11 mouse cellular contexts compared by ENCODE assay signal in the genomic region with DNA sequence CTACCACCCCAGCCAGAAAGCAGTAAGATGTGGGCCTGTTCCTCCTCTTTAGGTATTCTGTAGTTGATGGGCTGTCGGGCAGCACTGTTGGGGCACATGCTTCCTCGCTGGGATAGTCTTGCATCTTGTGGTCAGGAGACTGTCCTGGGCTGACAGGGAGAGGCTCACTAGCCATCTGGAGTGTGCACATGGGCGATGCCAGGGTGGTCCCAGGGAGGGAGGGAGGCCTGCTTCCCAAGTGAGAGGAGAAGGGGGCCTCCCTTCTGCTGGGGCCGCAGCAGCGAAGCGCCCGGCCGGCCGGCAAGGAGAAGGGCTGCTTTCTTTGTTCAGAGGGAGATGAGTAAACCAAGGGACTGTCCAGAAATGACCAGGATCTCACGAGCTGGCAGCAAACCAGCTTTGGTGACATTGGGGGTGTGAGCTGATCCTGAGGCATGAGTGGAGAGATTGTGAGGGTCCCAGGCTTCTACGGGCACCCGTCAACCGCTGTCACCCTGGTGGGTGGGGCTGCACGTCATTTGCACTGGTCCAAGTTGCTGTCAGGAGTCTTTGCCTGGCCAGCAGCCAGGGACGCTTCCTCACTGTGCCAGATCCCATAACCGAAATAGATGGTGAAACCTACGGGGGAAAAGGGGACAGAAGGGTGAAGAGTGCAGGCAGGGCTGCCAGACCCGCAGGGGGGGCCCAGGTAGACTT.
DNase-seq lines count a peak whose midpoint lies in the region; ATAC-seq lines count a peak whose summit lies in the region.
"Had no signal": no experiment of that assay in that cellular context is flagged by ENCODE, and none has a peak within 500 bp of the region (broad histone marks: within the 10 kb centered on the region; RNA-seq: fewer than 3 reads in every experiment).

No protein-coding gene starts in this region.

- 80% methylated on average over 18 of the region's 18 CpGs for WGBS in heart, embryonic 12.5 days
- WGBS in hindbrain, embryonic 16.5 days, result 78% methylated on average over 18 of the region's 18 CpGs

- intact Hi-C loops in heart, postnatal 10 days (cut with DNase I), result loop anchor here (1.0 to 5.0 kb wide), 3 partner anchors 40 to 461 kb away; no protein-coding TSS in a partner anchor
- intact Hi-C loops in left cerebral cortex, postnatal 4 days (cut with DNase I), result loop anchor here (5.0 kb wide), 2 partner anchors 120 to 460 kb away; no protein-coding TSS in a partner anchor

- H3K4me3 ChIP-seq in heart, embryonic 12.5 days, result no peak overlapping the region
- H3K4me3 ChIP-seq in hindbrain, embryonic 16.5 days (ENCODE audit: low read length), result no peak overlapping the region
- H3K4me3 ChIP-seq: embryonic facial prominence, embryonic 13.5 days had no signal

- H3K27me3 ChIP-seq in heart, embryonic 12.5 days (replicated peaks), result no peaks in the 10 kb centered on the region
- H3K27me3 ChIP-seq in hindbrain, embryonic 16.5 days (replicated peaks; ENCODE audit: control insufficient read depth, insufficient read depth, low read length), result no peaks in the 10 kb centered on the region
- H3K27me3 ChIP-seq: embryonic facial prominence, embryonic 13.5 days had no signal

- no peaks in the 10 kb centered on the region for H3K9me3 ChIP-seq in heart, embryonic 12.5 days (replicated peaks)
- H3K9me3 ChIP-seq in hindbrain, embryonic 16.5 days (ENCODE audit: control insufficient read depth, low read length), result no peaks in the 10 kb centered on the region
- H3K9me3 ChIP-seq: embryonic facial prominence, embryonic 13.5 days had no signal

- no peak overlapping the region for H3K27ac ChIP-seq in heart, embryonic 12.5 days (ENCODE audit: poor library complexity, severe bottlenecking)
- H3K27ac ChIP-seq in hindbrain, embryonic 16.5 days (ENCODE audit: low read depth, low read length), result no peak overlapping the region; the same call in 1 of the 2 replicates
- H3K27ac ChIP-seq: embryonic facial prominence, embryonic 13.5 days; macrophage had no signal

- H3K4me2 ChIP-seq in heart, embryonic 12.5 days, result no peak overlapping the region
- H3K4me2 ChIP-seq in hindbrain, embryonic 16.5 days (ENCODE audit: low read length), result no peak overlapping the region
- H3K4me2 ChIP-seq: embryonic facial prominence, embryonic 13.5 days had no signal

- no peak overlapping the region for H3K9ac ChIP-seq in heart, embryonic 12.5 days
- H3K9ac ChIP-seq in hindbrain, embryonic 16.5 days (ENCODE audit: low read depth, low read length), result no peak overlapping the region
- H3K9ac ChIP-seq: embryonic facial prominence, embryonic 13.5 days; forebrain, postnatal 0 days had no signal

- peak; percentile 47; the same call in 1 of the 2 replicates for ATAC-seq in heart, embryonic 12.5 days (ENCODE audit: insufficient number of reproducible peaks, low FRiP score)
- ATAC-seq in hindbrain, embryonic 16.5 days, result peak; percentile 65; the same call in 1 of the 2 replicates
- no peak for ATAC-seq in frontal cortex, adult (ENCODE audit: low TSS enrichment)

- DNase-seq in heart, postnatal 10 days, result no peak
- DNase-seq in left cerebral cortex, postnatal 4 days, result peak; percentile 77
- DNase-seq in left cerebral cortex, adult 18-20 months (ENCODE audit: low spot score in 2 of 2), result no peak
- DNase-seq in 3134 (ENCODE audit: extremely low read depth, insufficient read length, low spot score), result peak; percentile 36
- no peak for DNase-seq in spleen, adult 18-20 months

- H3K36me3 ChIP-seq in heart, embryonic 12.5 days, result peaks cover 79% of the 10 kb centered on the region
- peaks cover 2% of the 10 kb centered on the region; the same call in 1 of the 2 replicates for H3K36me3 ChIP-seq in hindbrain, embryonic 16.5 days (ENCODE audit: control insufficient read depth, insufficient read depth, low read length)

- peaks cover 19% of the 10 kb centered on the region for H3K4me1 ChIP-seq in heart, embryonic 12.5 days (replicated peaks)
- no peaks in the 10 kb centered on the region; the same call in 1 of the 2 replicates for H3K4me1 ChIP-seq in hindbrain, embryonic 16.5 days (ENCODE audit: control insufficient read depth, insufficient read depth, low read depth, low read length)

Comparison
In these comparisons a context has a peak if more than half of its experiments do, and no peak if none do; other contexts are left out.
1. DNase-seq: peak in left cerebral cortex, postnatal 4 days (single experiment) and 3134 (single experiment); none in heart, postnatal 10 days (0 of 2), left cerebral cortex, adult 18-20 months (0 of 2) and spleen, adult 18-20 months (0 of 2).